Mouse (Mus musculus): Measurements from ENCODE around the gene Spic. TPM values are rescaled to one million over a fixed set of nuclear protein-coding genes. Genes with fewer than 3 reads are reported as not detected.

Gene Spic
- 1.9 TPM in 2 replicates for polyA plus RNA-seq (2015; fragmentation: Nextera tagmentation; extraction: Ambion mirVana)

DNA sequence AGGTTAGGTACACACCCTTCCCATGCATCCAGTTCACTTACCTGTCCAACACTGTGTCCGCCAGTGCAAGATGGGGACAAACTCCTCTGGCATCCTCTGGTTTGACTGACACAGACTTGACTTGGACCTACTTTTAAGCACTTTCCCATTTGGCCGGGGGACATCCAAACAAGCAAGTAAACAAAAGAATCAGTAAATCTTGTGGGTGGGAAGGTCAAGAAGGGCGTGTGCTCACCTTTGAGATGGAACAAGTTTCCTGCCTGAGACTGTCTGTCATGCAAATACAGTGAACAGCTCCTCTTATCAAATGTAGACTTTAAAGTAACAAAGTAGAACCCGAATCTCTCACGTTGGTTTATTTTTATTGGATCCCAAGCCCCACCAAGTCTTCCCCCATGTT lies at the start of gene Spic:
TSS of gene Spic (minus strand) at position 91 of the 400 bp plus-strand sequence.
- 67% methylated on average over 5 of the region's 5 CpGs for WGBS
- H3K27ac ChIP-seq (ENCODE audit: low read length), result no peak within 1 kb of the TSS
- no peaks in the 10 kb centered on the region for H3K4me1 ChIP-seq (ENCODE audit: control insufficient read depth, insufficient read depth, low read length)
- no peaks in the 10 kb centered on the region for H3K36me3 ChIP-seq (ENCODE audit: control insufficient read depth, insufficient read depth, low read length)
- H3K4me2 ChIP-seq (ENCODE audit: low read depth, low read length), result no peak within 1 kb of the TSS
- H3K4me3 ChIP-seq (replicated peaks; ENCODE audit: low read length), result no peak within 1 kb of the TSS
- H3K27me3 ChIP-seq (ENCODE audit: control insufficient read depth, insufficient read depth, low read length), result no peaks in the 10 kb centered on the region
- no peak for ATAC-seq (ENCODE audit: insufficient read depth, low FRiP score)
- no peaks in the 10 kb centered on the region for H3K9me3 ChIP-seq (replicated peaks; ENCODE audit: control insufficient read depth, low read length)
- no peak within 1 kb of the TSS for H3K9ac ChIP-seq (ENCODE audit: low read length)

DNA sequence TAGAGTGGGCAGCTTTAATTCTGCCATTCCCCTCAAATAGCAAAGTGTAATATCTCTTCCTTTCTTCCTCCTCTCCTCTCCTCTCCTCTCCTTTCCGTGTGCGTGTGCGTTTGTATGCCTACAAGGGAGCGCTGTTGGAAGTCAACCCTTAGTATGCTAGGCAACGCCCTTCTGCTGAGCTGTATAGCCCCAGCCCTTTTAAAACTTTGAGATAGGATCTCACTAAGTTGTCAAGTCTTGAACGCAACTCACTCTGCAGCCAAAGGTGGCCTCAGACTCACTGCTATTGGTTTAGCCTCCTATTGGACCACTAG lies 47.5 kb upstream of the Spic start:
- 0 out of 2 replicates have a peak, but pooled peaks cover 1% of the 10 kb centered on the region for H3K36me3 ChIP-seq (ENCODE audit: control insufficient read depth, insufficient read depth, low read length)
- 12% methylated on average over 6 of the region's 6 CpGs for WGBS
- peaks cover 13% of the 10 kb centered on the region for H3K4me1 ChIP-seq (ENCODE audit: control insufficient read depth, insufficient read depth, low read length)
- peak overlapping the region; percentile 99 for H3K9ac ChIP-seq (ENCODE audit: low read length)
- no peak overlapping the region for H3K27ac ChIP-seq (ENCODE audit: low read length)
- ATAC-seq (ENCODE audit: insufficient read depth, low FRiP score), result no peak
- no peaks in the 10 kb centered on the region for H3K9me3 ChIP-seq (replicated peaks; ENCODE audit: control insufficient read depth, low read length)
- peak overlapping the region; percentile 86 for H3K4me2 ChIP-seq (ENCODE audit: low read depth, low read length)
- H3K27me3 ChIP-seq (ENCODE audit: control insufficient read depth, insufficient read depth, low read length), result no peaks in the 10 kb centered on the region
- peak overlapping the region; percentile 99 for H3K4me3 ChIP-seq (replicated peaks; ENCODE audit: low read length)

DNA sequence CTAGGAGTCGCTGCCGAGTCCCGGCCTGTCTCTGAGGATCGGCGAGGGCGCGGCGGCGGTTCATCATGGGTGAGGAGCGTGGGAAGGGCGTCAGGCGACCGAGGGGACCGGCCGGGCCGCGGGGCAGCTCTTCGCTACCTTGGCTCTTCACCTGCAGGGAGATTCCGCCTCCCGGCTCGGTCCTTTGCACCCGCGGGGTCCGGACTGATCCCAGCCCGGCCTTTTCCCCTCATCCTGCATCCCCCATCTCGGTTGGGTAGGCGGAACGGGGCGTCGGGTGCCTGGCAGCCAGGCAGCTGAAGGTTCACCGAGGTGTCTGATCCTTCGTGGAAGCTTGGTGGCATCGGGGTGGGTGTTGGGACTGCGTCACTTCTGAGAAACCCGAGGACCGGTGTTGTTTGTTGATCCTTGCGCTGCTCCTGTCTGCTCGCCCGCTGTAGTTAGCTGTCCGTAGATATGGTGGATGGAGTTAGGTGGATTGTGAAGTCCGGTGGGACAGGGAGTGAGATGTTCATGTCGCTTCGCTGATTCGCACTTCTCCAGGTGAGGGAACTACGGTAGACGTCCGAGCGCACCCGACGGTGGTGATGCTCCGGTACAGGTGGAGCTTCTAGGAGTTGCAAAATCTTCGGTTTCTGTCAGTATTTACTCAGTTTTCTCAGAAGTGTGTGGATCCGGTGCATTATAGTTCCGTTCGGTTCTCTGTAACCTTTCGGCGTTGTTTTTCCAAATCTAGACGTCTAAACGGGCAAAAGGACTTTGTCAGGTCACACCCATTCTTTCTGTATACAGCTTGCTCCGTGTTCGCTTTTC lies 46.9 kb upstream of the Spic start:
- H3K4me2 ChIP-seq (ENCODE audit: low read depth, low read length), result peak overlapping the region; percentile 86
- H3K27ac ChIP-seq (ENCODE audit: low read length), result peak overlapping the region; percentile 92
- no peaks in the 10 kb centered on the region for H3K27me3 ChIP-seq (ENCODE audit: control insufficient read depth, insufficient read depth, low read length)
- H3K36me3 ChIP-seq (ENCODE audit: control insufficient read depth, insufficient read depth, low read length), result no peaks in the 10 kb centered on the region
- H3K9ac ChIP-seq (ENCODE audit: low read length), result peak overlapping the region; percentile 99
- H3K4me3 ChIP-seq (replicated peaks; ENCODE audit: low read length), result peak overlapping the region; percentile 99
- H3K4me1 ChIP-seq (ENCODE audit: control insufficient read depth, insufficient read depth, low read length), result peaks cover 13% of the 10 kb centered on the region
- H3K9me3 ChIP-seq (replicated peaks; ENCODE audit: control insufficient read depth, low read length), result no peaks in the 10 kb centered on the region
- WGBS, result under 1% methylated on average over 55 of the region's 61 CpGs
- ATAC-seq (ENCODE audit: insufficient read depth, low FRiP score), result peak; percentile 17; the same call in 1 of the 2 replicates

DNA sequence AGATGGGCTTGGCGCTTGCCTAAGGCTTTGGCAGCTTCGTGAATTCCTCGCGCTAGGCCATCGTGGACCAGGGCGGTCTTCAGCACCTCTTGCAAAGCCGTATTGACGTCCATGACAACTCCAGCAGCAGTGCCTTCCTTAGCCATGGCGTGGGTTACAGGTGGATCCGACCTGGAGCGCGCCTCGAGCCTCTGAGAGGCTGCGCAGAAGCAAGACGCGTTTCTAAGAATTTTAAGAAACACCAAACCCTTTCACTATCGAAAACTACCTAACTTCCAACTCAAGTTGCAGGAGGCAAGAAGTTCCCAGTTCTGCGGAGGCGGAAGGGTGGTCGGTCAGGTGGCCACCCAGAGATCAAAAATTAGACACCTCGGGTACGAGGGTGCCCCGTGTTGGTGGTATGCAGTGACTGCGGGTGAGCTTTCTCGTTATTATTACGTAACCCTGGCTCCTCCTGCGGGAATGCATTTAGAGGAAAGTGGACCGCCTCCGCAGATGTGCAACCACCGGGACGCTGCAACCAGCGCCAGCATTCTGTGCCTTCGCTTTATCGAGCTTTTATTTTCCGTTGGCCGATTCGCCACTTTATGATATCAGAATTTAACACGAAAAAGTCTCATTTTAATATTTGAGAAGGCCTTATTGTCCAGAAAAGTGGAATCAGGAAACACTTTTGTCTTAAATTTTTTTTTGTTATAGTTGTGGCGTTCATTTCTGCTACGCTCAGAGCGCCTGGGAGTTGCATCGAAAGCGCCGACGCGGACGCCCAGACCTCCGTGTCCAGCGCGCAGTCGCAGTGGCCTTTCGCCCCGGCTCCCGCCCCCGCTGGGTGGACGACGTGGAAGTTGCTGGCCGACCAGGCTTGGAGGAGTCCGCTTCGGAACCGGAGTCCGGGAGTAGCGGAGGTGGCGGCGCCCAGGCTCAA lies 46.0 kb upstream of the Spic start, which contains the start of gene Arl1:
TSS of gene Arl1 (plus strand) at position 288 of the 925 bp plus-strand sequence.
- H3K9ac ChIP-seq (ENCODE audit: low read length), result peak within 1 kb of the TSS; percentile 99
- peak; percentile 95 for ATAC-seq (ENCODE audit: insufficient read depth, low FRiP score)
- no peaks in the 10 kb centered on the region for H3K36me3 ChIP-seq (ENCODE audit: control insufficient read depth, insufficient read depth, low read length)
- H3K4me1 ChIP-seq (ENCODE audit: control insufficient read depth, insufficient read depth, low read length), result peaks cover 13% of the 10 kb centered on the region
- WGBS, result under 1% methylated on average over 65 of the region's 65 CpGs
- peak within 1 kb of the TSS; percentile 99 for H3K4me3 ChIP-seq (replicated peaks; ENCODE audit: low read length)
- H3K9me3 ChIP-seq (replicated peaks; ENCODE audit: control insufficient read depth, low read length), result no peaks in the 10 kb centered on the region
- H3K27ac ChIP-seq (ENCODE audit: low read length), result peak within 1 kb of the TSS; percentile 92
- H3K4me2 ChIP-seq (ENCODE audit: low read depth, low read length), result peak within 1 kb of the TSS; percentile 93
- no peaks in the 10 kb centered on the region for H3K27me3 ChIP-seq (ENCODE audit: control insufficient read depth, insufficient read depth, low read length)

DNA sequence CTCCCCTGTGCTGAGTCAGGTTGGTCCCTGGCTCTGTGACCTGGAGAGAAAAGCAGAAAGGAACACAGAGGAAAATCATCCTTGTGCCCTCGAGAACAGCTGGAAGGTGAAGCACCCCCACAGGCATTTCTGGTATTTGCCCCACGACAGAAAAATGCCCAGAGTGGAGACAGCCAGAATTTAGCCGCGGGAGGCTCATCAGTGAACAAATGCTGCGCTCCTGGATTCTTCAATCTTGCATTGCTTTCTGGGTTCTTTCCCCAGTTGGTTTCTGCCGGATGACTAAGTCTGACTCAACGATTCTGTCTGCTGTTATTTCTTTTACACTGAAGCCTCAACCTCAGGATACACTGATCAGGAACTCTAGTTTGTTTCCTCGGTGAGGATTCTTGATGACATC lies 43.4 kb upstream of the Spic start:
- H3K36me3 ChIP-seq (ENCODE audit: control insufficient read depth, insufficient read depth, low read length), result no peaks in the 10 kb centered on the region

DNA sequence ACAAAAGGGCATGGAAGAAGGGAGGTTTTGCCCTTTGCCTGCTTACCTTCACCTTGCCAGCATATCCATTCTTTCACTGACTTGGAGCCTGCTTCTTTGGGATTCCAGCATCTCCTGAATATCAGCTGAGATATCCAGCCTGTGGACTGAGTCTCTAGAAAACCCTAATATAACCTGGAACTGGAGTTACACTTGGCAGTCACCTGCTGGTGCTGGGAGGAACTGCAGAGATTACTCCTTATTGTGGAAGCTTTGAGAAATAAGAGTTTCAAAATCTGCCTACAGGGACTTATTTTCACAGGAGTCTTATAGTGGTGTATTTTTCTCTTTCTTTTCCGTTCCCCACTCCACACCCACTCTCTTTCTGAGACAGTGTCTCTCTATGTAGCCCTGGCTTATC lies 42.3 kb upstream of the Spic start:
- ATAC-seq (ENCODE audit: insufficient read depth, low FRiP score), result no peak
- WGBS, result 45% methylated on average over 1 of the region's 1 CpGs
- Histone ChIP-seq H3K4me1 (ENCODE audit: control insufficient read depth, insufficient read depth, low read length) (peaks cover 3% of the 10 kb centered on the region), H3K27ac (ENCODE audit: low read length) (no peak overlapping the region), H3K9me3 (replicated peaks; ENCODE audit: control insufficient read depth, low read length) (no peaks in the 10 kb centered on the region), H3K4me2 (ENCODE audit: low read depth, low read length) (no peak overlapping the region), H3K4me3 (replicated peaks; ENCODE audit: low read length) (no peak overlapping the region), H3K9ac (ENCODE audit: low read length) (no peak overlapping the region), H3K36me3 (ENCODE audit: control insufficient read depth, insufficient read depth, low read length) (no peaks in the 10 kb centered on the region), H3K27me3 (ENCODE audit: control insufficient read depth, insufficient read depth, low read length) (no peaks in the 10 kb centered on the region)

More for the DNA sequence above, 43.4 kb upstream of the Spic start:
- ATAC-seq (ENCODE audit: insufficient read depth, low FRiP score), result no peak
- Histone ChIP-seq H3K4me1 (ENCODE audit: control insufficient read depth, insufficient read depth, low read length) (peaks cover 12% of the 10 kb centered on the region), H3K27me3 (ENCODE audit: control insufficient read depth, insufficient read depth, low read length) (no peaks in the 10 kb centered on the region), H3K27ac (ENCODE audit: low read length) (no peak overlapping the region), H3K9me3 (replicated peaks; ENCODE audit: control insufficient read depth, low read length) (no peaks in the 10 kb centered on the region), H3K9ac (ENCODE audit: low read length) (no peak overlapping the region), H3K4me2 (ENCODE audit: low read depth, low read length) (no peak overlapping the region), H3K4me3 (replicated peaks; ENCODE audit: low read length) (no peak overlapping the region)
- 71% methylated on average over 8 of the region's 8 CpGs for WGBS

DNA sequence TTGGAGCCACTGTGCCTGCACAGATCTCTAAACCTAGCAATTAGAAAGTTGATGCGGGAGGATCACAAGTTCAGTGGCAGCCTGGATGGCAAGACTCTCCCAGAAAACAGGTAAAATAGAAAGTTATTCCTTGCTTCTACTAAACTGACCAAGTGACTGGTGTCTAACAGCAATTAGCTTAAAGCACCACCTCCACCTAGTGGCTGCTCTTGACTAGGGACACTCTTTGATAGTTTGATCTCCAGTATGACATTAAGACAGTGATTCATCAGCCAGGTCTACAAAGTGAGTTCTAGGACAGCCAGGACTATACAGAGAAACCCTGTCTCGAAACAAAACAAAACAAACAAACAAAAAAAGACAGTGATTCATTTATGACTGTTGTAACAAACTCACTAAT lies 40.5 kb upstream of the Spic start:
- no peaks in the 10 kb centered on the region for H3K9me3 ChIP-seq (replicated peaks; ENCODE audit: control insufficient read depth, low read length)
- no peak for ATAC-seq (ENCODE audit: insufficient read depth, low FRiP score)
- 51% methylated on average over 2 of the region's 2 CpGs for WGBS
- no peak overlapping the region for H3K4me3 ChIP-seq (replicated peaks; ENCODE audit: low read length)
- no peak overlapping the region for H3K27ac ChIP-seq (ENCODE audit: low read length)
- H3K4me1 ChIP-seq (ENCODE audit: control insufficient read depth, insufficient read depth, low read length), result peaks cover 2% of the 10 kb centered on the region
- H3K9ac ChIP-seq (ENCODE audit: low read length), result no peak overlapping the region
- no peaks in the 10 kb centered on the region for H3K36me3 ChIP-seq (ENCODE audit: control insufficient read depth, insufficient read depth, low read length)
- H3K4me2 ChIP-seq (ENCODE audit: low read depth, low read length), result no peak overlapping the region
- no peaks in the 10 kb centered on the region for H3K27me3 ChIP-seq (ENCODE audit: control insufficient read depth, insufficient read depth, low read length)

DNA sequence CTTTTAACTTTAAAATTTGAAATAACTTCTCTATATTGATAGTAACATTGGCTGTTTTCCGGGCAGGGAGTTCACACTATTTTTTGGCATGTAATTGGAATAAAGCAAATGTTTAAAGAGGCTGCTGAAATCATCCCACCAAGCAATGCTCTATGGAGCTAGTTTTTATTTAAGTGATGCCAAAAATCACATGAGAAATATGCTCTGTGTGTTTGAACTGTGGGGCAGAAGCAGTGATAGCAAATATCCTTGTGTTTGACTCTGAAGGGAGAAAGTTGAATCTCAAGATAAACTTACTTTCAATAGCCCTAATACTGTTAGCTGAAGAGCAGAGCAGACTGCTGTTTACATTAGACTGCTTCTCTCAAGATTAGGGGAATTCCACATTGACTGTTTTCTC lies 34.8 kb upstream of the Spic start:
- Histone ChIP-seq H3K9me3 (replicated peaks; ENCODE audit: control insufficient read depth, low read length) (no peaks in the 10 kb centered on the region), H3K27ac (ENCODE audit: low read length) (no peak overlapping the region), H3K36me3 (ENCODE audit: control insufficient read depth, insufficient read depth, low read length) (no peaks in the 10 kb centered on the region), H3K4me2 (ENCODE audit: low read depth, low read length) (no peak overlapping the region), H3K9ac (ENCODE audit: low read length) (no peak overlapping the region), H3K4me3 (replicated peaks; ENCODE audit: low read length) (no peak overlapping the region), H3K4me1 (ENCODE audit: control insufficient read depth, insufficient read depth, low read length) (no peaks in the 10 kb centered on the region), H3K27me3 (ENCODE audit: control insufficient read depth, insufficient read depth, low read length) (no peaks in the 10 kb centered on the region)
- 31% methylated on average over 1 of the region's 1 CpGs for WGBS
- ATAC-seq (ENCODE audit: insufficient read depth, low FRiP score), result no peak

DNA sequence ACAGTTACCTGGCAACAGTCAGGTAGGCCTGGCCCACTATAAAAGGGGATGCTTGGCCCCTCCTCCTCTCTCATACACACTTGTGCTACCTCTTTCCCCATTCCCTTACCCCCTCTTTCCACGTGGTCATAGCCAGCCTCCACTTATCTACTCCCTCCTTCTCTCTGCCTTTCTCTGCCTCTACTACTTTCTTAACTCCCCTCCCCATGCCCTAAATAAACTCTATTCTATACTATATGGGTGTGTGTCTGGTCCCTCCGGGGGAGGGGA lies 32.9 kb upstream of the Spic start:
- H3K27me3 ChIP-seq (ENCODE audit: control insufficient read depth, insufficient read depth, low read length), result no peaks in the 10 kb centered on the region
- no peaks in the 10 kb centered on the region for H3K4me1 ChIP-seq (ENCODE audit: control insufficient read depth, insufficient read depth, low read length)
- no peak overlapping the region for H3K4me3 ChIP-seq (replicated peaks; ENCODE audit: low read length)
- H3K27ac ChIP-seq (ENCODE audit: low read length), result no peak overlapping the region
- H3K9ac ChIP-seq (ENCODE audit: low read length), result no peak overlapping the region
- H3K9me3 ChIP-seq (replicated peaks; ENCODE audit: control insufficient read depth, low read length), result no peaks in the 10 kb centered on the region
- WGBS, result 39% methylated on average over 2 of the region's 2 CpGs
- H3K4me2 ChIP-seq (ENCODE audit: low read depth, low read length), result no peak overlapping the region
- no peak for ATAC-seq (ENCODE audit: insufficient read depth, low FRiP score)
- H3K36me3 ChIP-seq (ENCODE audit: control insufficient read depth, insufficient read depth, low read length), result no peaks in the 10 kb centered on the region

All from stomach, embryonic 16.5 days (tissue).